Mouse (Mus musculus) layer of hippocampus, postnatal 25 days (tissue): ENCODE data around the gene Accsl. TPM values are rescaled to one million over a fixed set of nuclear protein-coding genes. Genes with fewer than 3 reads are reported as not detected.

Experiments
- DNase-seq, 2 experiments: peaks; one replicate each; pipeline ENCODE4 v3.0.0; 2022; ENCODE audit warnings: mixed read lengths in 2 of 2, low spot score in 1 of 2; ENCODE audit errors: extremely low spot score in 1 of 2
- total RNA-seq, 2 experiments: library from RNA; stranded (reverse); gene quantifications; 2 replicates each; pipeline ENCODE4 v1.2.3; 2021

Gene Accsl
- under 1 TPM; 0.32 to 0.77 TPM for total RNA-seq

DNA sequence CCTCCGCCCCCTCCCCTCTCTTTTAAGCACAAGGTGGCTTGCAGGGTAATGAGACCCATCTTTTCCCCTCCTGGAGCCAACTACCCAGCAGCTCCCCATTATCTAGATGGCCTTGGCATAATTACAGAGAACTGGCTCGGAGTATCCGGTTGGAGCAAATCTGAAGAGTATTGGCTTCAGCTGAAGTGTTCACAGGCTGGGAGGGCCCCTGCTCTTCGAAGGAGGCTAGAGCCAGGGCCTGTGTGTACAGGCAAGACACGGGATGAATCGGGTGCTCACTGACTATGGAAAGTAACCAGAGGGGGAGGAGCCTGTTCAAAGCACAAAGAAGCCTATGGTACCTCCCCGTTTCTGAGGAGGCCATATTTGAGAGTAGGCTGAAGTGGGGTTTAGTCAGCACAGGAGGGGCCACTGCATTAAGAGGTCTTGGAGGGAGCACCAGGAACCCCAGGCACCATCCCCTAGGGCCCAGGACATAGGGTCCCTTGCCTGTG is at the start of gene Accsl:
Gene Accsl (minus strand): TSS at position 51 of the 494 bp plus-strand sequence.
- DNase-seq, result no peak

DNA sequence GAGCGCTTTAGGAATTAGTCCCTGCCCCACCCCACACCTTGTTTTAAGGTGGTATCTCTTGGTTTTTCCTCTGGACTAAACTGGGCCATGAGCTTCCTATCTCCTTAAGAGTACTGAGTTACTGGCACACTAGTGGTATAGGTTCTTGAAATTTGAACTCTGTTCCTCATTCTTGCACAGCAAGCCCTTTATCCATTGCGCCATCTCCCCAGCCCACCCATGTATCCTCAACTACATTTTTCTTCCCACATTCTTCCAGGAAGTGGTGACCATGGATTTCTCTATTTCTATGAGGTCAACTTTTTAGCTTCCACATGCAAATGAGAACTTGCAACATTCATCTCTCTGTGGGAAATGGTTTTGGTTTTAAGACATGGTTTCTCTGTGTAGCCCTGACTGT is 44.6 kb upstream of the Accsl start:
- no peak for DNase-seq

- no peak for DNase-seq
Observed at GRCm38 (mm10) chr2:93911942-93912341, 43.0 kb upstream of the Accsl start.

DNA sequence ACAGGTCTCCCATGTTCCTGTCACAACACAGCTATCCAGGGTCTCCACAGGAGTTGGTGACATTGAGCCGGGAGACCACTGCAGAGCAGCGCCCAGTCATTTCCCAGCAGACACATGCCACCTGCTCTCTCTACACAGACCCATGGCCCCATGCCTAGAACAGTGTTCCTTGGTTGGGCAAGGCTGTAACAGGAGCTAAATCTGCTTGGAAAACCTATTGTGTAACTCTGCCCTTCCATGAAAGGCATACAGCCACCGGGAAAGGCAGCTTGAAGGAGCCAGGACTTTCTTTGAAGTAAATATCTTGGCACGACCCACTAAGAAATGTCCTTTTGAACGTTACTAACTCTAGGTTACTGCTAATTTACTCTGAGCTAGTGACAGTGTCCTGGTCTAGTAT is 40.8 kb upstream of the Accsl start:
- no peak for DNase-seq

GRCm38 (mm10) chr2:93907519-93908294 is 38.8 kb upstream of the Accsl start:
- DNase-seq, result no peak

GRCm38 (mm10) chr2:93906316-93906715 is 37.4 kb upstream of the Accsl start:
- DNase-seq, result no peak

DNA sequence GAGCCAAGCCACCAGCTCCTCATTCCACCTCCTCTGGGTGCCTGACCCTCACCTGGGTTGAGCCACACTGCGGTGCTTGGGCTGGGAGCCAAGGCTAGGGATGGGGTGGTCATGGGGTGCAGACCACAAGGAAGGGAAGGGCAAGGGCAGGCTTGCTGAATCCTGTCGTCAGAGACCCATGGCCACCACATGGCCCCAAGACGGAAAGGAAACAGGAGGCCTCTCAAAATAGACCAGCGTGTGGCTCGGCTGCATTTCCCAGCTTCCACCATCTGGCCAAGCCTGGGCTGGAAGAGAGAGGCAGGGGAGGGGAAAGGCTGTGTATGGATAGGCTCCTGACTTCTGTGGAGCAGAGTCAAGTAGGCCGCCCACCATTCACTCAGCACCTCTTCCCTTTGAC is 34.5 kb upstream of the Accsl start:
- DNase-seq, result no peak

DNA sequence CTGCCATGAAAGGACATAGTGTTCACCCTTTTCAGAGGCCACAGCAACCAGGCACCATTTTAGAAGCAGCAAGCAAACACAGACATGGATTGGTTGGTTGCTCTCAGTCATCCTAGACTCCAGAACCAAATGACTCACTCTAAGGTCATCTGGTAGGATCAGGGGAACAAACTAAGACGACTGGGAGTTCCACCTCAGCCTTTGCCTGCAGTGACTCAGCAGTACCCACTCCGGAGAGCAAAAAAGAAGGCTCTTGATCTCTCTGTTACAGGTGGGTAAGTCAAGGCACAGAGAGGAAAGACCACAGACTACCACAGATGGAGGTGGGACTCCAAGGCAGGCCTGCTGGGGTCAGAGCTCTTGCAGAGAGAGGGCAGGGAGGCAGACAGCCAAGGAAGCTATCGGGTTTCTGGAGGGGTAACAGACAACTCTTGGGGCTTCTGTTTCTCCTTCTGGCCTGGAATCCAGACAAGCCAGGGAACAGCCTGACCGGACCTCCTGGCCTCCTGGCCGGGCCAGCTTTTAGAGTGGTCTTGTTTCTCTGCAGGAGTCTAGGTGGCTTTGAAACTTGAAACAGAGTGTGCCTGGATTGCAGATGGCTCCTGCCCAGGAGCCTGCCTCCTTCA is 33.8 kb upstream of the Accsl start:
- no peak for DNase-seq

DNA sequence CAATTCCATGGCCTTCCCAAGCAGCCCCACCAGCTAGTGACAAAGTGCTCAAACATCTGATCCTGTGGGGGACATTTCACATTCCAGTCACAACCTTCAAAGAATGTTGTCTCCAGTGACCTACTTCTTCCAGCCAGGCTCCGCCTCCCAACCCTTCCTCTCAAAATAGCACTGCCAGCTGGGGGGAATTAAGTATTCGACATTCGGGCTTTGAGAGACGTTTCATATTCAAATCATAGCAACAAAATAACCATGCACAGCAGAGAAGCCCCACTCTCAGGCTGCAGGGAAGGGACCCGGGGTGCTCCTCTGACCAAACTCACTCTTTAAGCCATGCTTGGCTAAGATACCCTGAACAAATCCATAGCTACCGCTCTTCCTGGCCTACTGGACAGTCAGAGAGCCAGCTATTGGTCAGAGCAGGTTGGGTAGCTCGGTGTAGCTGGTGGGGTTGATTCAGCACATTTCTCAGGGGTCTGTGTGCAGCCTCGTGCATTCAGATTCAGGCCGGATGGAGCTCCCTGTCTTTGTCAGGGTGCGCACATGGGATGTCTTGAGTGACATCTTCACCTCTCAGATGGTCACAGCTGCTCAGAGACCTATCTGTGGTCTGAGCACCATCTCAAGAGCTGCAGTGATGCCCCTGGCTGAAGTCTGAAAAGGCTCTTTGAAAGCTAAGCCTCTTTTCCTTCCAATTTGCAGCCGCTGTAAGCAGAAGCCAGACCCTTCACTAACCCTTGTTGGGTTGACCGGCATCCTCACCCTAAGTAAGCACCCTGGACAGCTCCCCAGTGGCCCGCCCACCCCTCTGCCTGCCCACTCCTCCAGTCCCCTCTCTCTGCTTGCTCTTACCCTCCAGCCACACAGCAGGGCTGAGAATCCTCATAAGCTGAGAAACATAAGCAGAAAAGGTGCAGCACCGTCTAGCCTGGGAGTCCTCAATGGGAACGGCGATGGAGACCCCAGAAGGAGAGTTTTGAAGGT is 30.7 kb upstream of the Accsl start:
- no peak for DNase-seq

- DNase-seq, result peak; percentile 28 to 63
Observed at GRCm38 (mm10) chr2:93891611-93892280, 22.8 kb upstream of the Accsl start.

GRCm38 (mm10) chr2:93890143-93890542 is 21.2 kb upstream of the Accsl start:
- no peak for DNase-seq

GRCm38 (mm10) chr2:93889071-93889470 is 20.1 kb upstream of the Accsl start:
- no peak for DNase-seq

DNA sequence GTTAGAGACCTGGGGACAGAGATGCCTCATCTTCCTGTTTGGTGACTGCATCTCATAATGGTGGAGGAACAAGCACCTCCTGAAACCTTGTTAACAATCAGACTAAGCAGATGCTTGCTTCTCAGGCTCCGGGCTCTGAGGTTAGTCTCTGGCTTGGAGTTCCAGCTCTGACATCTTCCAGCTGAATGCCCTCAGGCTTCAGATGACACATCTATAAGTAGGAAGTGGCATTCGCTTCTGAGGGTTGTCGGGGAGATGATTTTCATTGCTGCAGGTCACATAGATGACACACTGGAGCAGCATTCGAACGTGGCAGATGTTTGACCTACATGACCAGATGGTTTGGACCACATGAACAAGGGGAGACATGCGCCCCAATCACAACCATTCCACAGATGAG is 19.4 kb upstream of the Accsl start:
- no peak for DNase-seq

DNA sequence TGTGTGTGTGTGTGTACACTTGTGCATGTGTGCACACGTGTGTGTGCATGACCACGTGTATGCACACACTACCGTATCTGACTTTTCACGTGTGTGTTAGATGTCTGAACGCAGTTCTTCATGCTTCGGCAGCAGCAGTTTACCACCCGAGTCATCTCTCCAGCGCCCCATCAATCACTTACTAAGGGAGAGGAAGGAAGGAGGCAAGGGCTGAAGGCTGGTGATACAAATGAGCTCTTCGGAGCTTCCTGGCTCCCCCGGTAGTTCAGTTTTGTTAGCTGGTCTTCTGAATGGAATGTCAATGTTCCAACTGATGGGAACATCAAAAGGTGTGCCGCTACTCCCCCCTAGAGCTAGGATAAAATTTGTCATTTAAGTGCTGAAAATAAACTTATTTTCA is 18.3 kb upstream of the Accsl start:
- DNase-seq, result no peak

DNA sequence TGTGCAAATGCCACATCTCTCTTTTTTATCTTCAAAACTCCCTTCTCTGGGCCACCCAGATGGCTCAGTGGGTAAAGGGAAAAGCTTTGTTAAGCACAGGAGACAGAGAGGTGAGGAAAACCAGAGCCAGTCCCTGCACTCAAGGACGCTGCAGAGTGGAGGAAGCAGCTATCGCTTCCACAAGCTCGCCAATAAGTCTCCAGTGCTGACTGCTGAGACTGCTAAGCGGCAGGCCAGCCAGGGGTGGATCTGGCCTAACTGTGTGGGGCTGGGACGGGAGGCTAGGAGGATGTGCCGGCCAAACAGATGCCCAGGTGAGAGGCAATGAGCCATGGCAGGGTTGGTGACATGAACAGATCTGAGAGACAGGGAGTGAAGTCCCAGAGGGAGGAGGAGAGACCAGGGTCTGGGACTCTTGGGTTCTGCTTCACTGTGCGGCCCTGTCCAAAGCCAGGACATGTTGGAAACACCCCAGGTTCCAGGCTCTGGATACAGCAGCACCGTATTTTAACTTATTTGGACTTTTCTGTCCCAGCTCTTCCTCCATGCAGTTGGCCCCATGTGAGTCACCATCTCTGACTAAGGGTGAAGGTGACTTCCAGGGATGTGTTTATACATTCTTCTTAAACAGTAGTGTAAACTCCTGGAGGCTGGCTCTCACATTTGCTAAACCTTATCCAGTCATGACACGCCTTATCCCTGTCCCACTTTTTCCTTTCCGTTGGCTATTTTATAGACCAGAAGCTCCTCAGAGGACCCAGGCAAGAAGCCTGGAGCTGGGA is 17.2 kb upstream of the Accsl start:
- no peak for DNase-seq

- no peak for DNase-seq
Observed at GRCm38 (mm10) chr2:93883066-93883465, 14.1 kb upstream of the Accsl start.

GRCm38 (mm10) chr2:93881640-93882367 is 12.8 kb upstream of the Accsl start:
- DNase-seq, result no peak

GRCm38 (mm10) chr2:93880981-93881380 is 12.0 kb upstream of the Accsl start:
- no peak for DNase-seq

- no peak for DNase-seq
Observed at GRCm38 (mm10) chr2:93880450-93880849, 11.5 kb upstream of the Accsl start.
